In genomic region chr9:15301399-15301798, GRCm38 (mm10) we compare ENCODE assay signal across 8 mouse cellular contexts. TPM values are rescaled to one million over a fixed set of nuclear protein-coding genes. Genes with fewer than 3 reads are reported as not detected.
DNase-seq lines count a peak whose midpoint lies in the region; ATAC-seq and TF ChIP-seq lines count a peak whose summit lies in the region.

No protein-coding gene starts in this region.

- no peaks in the 10 kb centered on the region for H3K9me3 ChIP-seq in ES-E14 (ENCODE audit: control insufficient read depth, insufficient read depth, low read depth, low read length)
- H3K9me3 ChIP-seq in kidney, embryonic 14.5 days (ENCODE audit: control insufficient read depth, low read length) = no peaks in the 10 kb centered on the region
- no peaks in the 10 kb centered on the region for H3K9me3 ChIP-seq in lung, embryonic 15.5 days
- no peaks in the 10 kb centered on the region for H3K9me3 ChIP-seq in midbrain, postnatal 0 days (ENCODE audit: low read length)

- H3K4me1 ChIP-seq in ES-E14 (ENCODE audit: control insufficient read depth in 2 of 2, insufficient read depth in 2 of 2, low read length in 2 of 2, poor library complexity in 1 of 2) = no peaks in the 10 kb centered on the region
- H3K4me1 ChIP-seq in kidney, embryonic 14.5 days (ENCODE audit: control insufficient read depth, insufficient read depth, low read length) = peaks cover 6% of the 10 kb centered on the region; the same call in 1 of the 2 replicates
- peaks cover 7% of the 10 kb centered on the region for H3K4me1 ChIP-seq in lung, embryonic 15.5 days
- peaks cover 7% of the 10 kb centered on the region; the same call in 1 of the 2 replicates for H3K4me1 ChIP-seq in midbrain, postnatal 0 days (ENCODE audit: insufficient read depth, low read length)

- TF ChIP-seq CTCF in midbrain, postnatal 0 days (IDR thresholded peaks at IDR 0.05) = no peak

- no peaks in the 10 kb centered on the region for H3K36me3 ChIP-seq in ES-E14 (ENCODE audit: control insufficient read depth, insufficient read depth, low read length, poor library complexity, severe bottlenecking)
- H3K36me3 ChIP-seq in kidney, embryonic 14.5 days (ENCODE audit: control insufficient read depth, insufficient read depth, low read length) = no peaks in the 10 kb centered on the region; the same call in 1 of the 2 replicates
- H3K36me3 ChIP-seq in lung, embryonic 15.5 days = no peaks in the 10 kb centered on the region
- H3K36me3 ChIP-seq in midbrain, postnatal 0 days (ENCODE audit: insufficient read depth, low read length) = peaks cover 4% of the 10 kb centered on the region; the same call in 1 of the 2 replicates

- no peak for DNase-seq in ES-E14 (ENCODE audit: low read depth, low spot score)
- DNase-seq in adrenal gland, adult 8-10 months = peak; percentile 80
- peak; percentile 22 to 52 for DNase-seq in heart, adult 9 months (ENCODE audit: low spot score in 2 of 2)
- DNase-seq in right cerebral cortex, adult 18-20 months = no peak
- no peak for DNase-seq in midbrain, postnatal 0 days (ENCODE audit: low spot score)

- H3K4me2 ChIP-seq in kidney, embryonic 14.5 days (replicated peaks; ENCODE audit: low read depth, low read length) = peak overlapping the region; percentile 1; the same call in 1 of the 2 replicates
- peak overlapping the region; percentile 38 for H3K4me2 ChIP-seq in lung, embryonic 15.5 days
- no peak overlapping the region for H3K4me2 ChIP-seq in midbrain, postnatal 0 days (ENCODE audit: low read depth, low read length, poor library complexity, severe bottlenecking)

- 0 out of 2 replicates have a peak overlapping the region, but pooled peaks have one; percentile 4 for H3K9ac ChIP-seq in ES-E14 (ENCODE audit: insufficient read depth, low read depth, low read length, poor library complexity, severe bottlenecking)
- H3K9ac ChIP-seq in kidney, embryonic 14.5 days (ENCODE audit: low read depth, low read length) = no peak overlapping the region
- H3K9ac ChIP-seq in lung, embryonic 15.5 days = no peak overlapping the region
- no peak overlapping the region for H3K9ac ChIP-seq in midbrain, postnatal 0 days (replicated peaks; ENCODE audit: low read length, poor library complexity, severe bottlenecking)

- 0 out of 2 replicates have a peak, but pooled peaks have one; percentile 8 for ATAC-seq in kidney, embryonic 14.5 days (ENCODE audit: low FRiP score, low TSS enrichment)
- ATAC-seq in lung, embryonic 15.5 days (ENCODE audit: borderline replicate concordance, extremely low read depth, low FRiP score, low TSS enrichment) = peak; percentile 10
- ATAC-seq in frontal cortex, adult (ENCODE audit: low TSS enrichment) = no peak
- ATAC-seq in midbrain, postnatal 0 days (ENCODE audit: low FRiP score) = no peak

- 11% methylated on average over 6 of the region's 6 CpGs for WGBS in kidney, embryonic 14.5 days
- WGBS in lung, embryonic 15.5 days = 6% methylated on average over 6 of the region's 6 CpGs
- 49% methylated on average over 6 of the region's 6 CpGs for WGBS in midbrain, postnatal 0 days

- H3K4me3 ChIP-seq in ES-E14 (ENCODE audit: insufficient read depth in 1 of 2, low read depth in 1 of 2, low read length in 2 of 2, poor library complexity in 1 of 2, severe bottlenecking in 1 of 2) = no peak overlapping the region
- no peak overlapping the region for H3K4me3 ChIP-seq in kidney, embryonic 14.5 days (ENCODE audit: low read length)
- peak overlapping the region; percentile 17 for H3K4me3 ChIP-seq in lung, embryonic 15.5 days
- H3K4me3 ChIP-seq in midbrain, postnatal 0 days (ENCODE audit: low read depth, low read length) = no peak overlapping the region

- in situ Hi-C loops in ES-E14 (cut with MboI; ENCODE audit: low sequenced_read_pairs in 2 of 2, unreplicated experiment in 2 of 2) = no loop called here

- no peak overlapping the region for H3K27ac ChIP-seq in ES-E14 (ENCODE audit: insufficient read depth, low read depth, low read length, poor library complexity, severe bottlenecking)
- peak overlapping the region; percentile 64 for H3K27ac ChIP-seq in kidney, embryonic 14.5 days (ENCODE audit: low read depth, low read length)
- peak overlapping the region; percentile 89 for H3K27ac ChIP-seq in lung, embryonic 15.5 days
- H3K27ac ChIP-seq in midbrain, postnatal 0 days (ENCODE audit: low read depth, low read length) = no peak overlapping the region

- no peaks in the 10 kb centered on the region for H3K27me3 ChIP-seq in kidney, embryonic 14.5 days (ENCODE audit: control insufficient read depth, insufficient read depth, low read length)
- no peaks in the 10 kb centered on the region for H3K27me3 ChIP-seq in lung, embryonic 15.5 days
- H3K27me3 ChIP-seq in midbrain, postnatal 0 days (ENCODE audit: insufficient read depth, low read length) = no peaks in the 10 kb centered on the region

TF ChIP-seq in ES-E14, 5 proteins besides CTCF, POLR2A, EP300 and RAD21:
- TF ChIP-seq ZC3H11A (IDR thresholded peaks at IDR 0.05; ENCODE audit: borderline replicate concordance, low read depth, low read length) = no peak
- TF ChIP-seq CHD2 (IDR thresholded peaks at IDR 0.05; ENCODE audit: low read depth, low read length) = no peak
- no peak for TF ChIP-seq ZNF384 (IDR thresholded peaks at IDR 0.05; ENCODE audit: low read depth, low read length)
- no peak for TF ChIP-seq MAFK (IDR thresholded peaks at IDR 0.05; ENCODE audit: insufficient read depth, low read depth, low read length)
- no peak for TF ChIP-seq HCFC1 (IDR thresholded peaks at IDR 0.05; ENCODE audit: borderline replicate concordance, insufficient read depth, low read length)

RNA-seq across cellular contexts. Expression of gene Taf1d, which starts 4.6 kb away (rescaled TPM):
- total RNA-seq in ES-E14 (2012; rRNA removed) = 982 and 1,438 TPM in 2 replicates
- 100 to 1,000 TPM in 2 of 4 experiments, 10 to 100 TPM in 2; 71.4 to 110 (median 88.2) TPM for total RNA-seq in adrenal gland, adult 8-10 months (2022)
- 101 and 121 TPM in 2 replicates for polyA plus RNA-seq in kidney, embryonic 14.5 days (2014; fragmentation: Nextera tagmentation; extraction: Ambion mirVana)
- 67.5 and 67.7 TPM in 2 replicates for polyA plus RNA-seq in lung, embryonic 15.5 days (2015; fragmentation: Nextera tagmentation; extraction: Ambion mirVana)
- 46.0 and 50.1 TPM in 2 replicates for total RNA-seq in midbrain, postnatal 0 days (2014; rRNA removed)
- polyA plus RNA-seq in midbrain, postnatal 0 days (2015; fragmentation: Nextera tagmentation; extraction: Ambion mirVana) = 45.5 and 49.1 TPM in 2 replicates

RNA-seq across cellular contexts. Expression of gene 4931406C07Rik, which starts 4.8 kb away (rescaled TPM):
- 6.4 and 6.5 TPM in 2 replicates for total RNA-seq in ES-E14 (2012; rRNA removed)
- total RNA-seq in adrenal gland, adult 8-10 months (2022) = 100 to 1,000 TPM; 101 to 139 (median 122) TPM
- 10.4 and 13.8 TPM in 2 replicates for polyA plus RNA-seq in kidney, embryonic 14.5 days (2014; fragmentation: Nextera tagmentation; extraction: Ambion mirVana)
- polyA plus RNA-seq in lung, embryonic 15.5 days (2015; fragmentation: Nextera tagmentation; extraction: Ambion mirVana) = 9.0 and 10.0 TPM in 2 replicates
- 16.4 and 16.7 TPM in 2 replicates for total RNA-seq in midbrain, postnatal 0 days (2014; rRNA removed)
- 11.6 and 14.8 TPM in 2 replicates for polyA plus RNA-seq in midbrain, postnatal 0 days (2015; fragmentation: Nextera tagmentation; extraction: Ambion mirVana)

RNA-seq across cellular contexts. Expression of gene Med17, which starts 21.7 kb away (rescaled TPM):
- total RNA-seq in ES-E14 (2012; rRNA removed) = 37.2 and 51.5 TPM in 2 replicates
- 10 to 100 TPM; 45.0 to 56.4 (median 49.6) TPM for total RNA-seq in adrenal gland, adult 8-10 months (2022)
- polyA plus RNA-seq in kidney, embryonic 14.5 days (2014; fragmentation: Nextera tagmentation; extraction: Ambion mirVana) = 32.4 and 40.2 TPM in 2 replicates
- 34.4 and 35.7 TPM in 2 replicates for polyA plus RNA-seq in lung, embryonic 15.5 days (2015; fragmentation: Nextera tagmentation; extraction: Ambion mirVana)
- 28.6 and 28.8 TPM in 2 replicates for total RNA-seq in midbrain, postnatal 0 days (2014; rRNA removed)
- 19.4 and 24.6 TPM in 2 replicates for polyA plus RNA-seq in midbrain, postnatal 0 days (2015; fragmentation: Nextera tagmentation; extraction: Ambion mirVana)

RNA-seq across cellular contexts. Expression of gene Cep295, which starts 56.2 kb away (rescaled TPM):
- total RNA-seq in ES-E14 (2012; rRNA removed) = 64.3 and 81.2 TPM in 2 replicates
- total RNA-seq in adrenal gland, adult 8-10 months (2022) = 10 to 100 TPM; 12.2 to 19.4 (median 14.2) TPM
- polyA plus RNA-seq in kidney, embryonic 14.5 days (2014; fragmentation: Nextera tagmentation; extraction: Ambion mirVana) = 21.4 and 26.9 TPM in 2 replicates
- 13.8 and 16.5 TPM in 2 replicates for polyA plus RNA-seq in lung, embryonic 15.5 days (2015; fragmentation: Nextera tagmentation; extraction: Ambion mirVana)
- total RNA-seq in midbrain, postnatal 0 days (2014; rRNA removed) = 17.8 and 30.6 TPM in 2 replicates
- polyA plus RNA-seq in midbrain, postnatal 0 days (2015; fragmentation: Nextera tagmentation; extraction: Ambion mirVana) = 8.9 and 11.2 TPM in 2 replicates

Comparison
In these comparisons a context has a peak if more than half of its experiments do, and no peak if none do; other contexts are left out.
1. DNase-seq: peak in adrenal gland, adult 8-10 months (single experiment) and heart, adult 9 months (2 of 2); none in ES-E14 (single experiment), right cerebral cortex, adult 18-20 months (single experiment) and midbrain, postnatal 0 days (single experiment).
2. H3K27ac ChIP-seq: peak in kidney, embryonic 14.5 days (single experiment) and lung, embryonic 15.5 days (single experiment); none in ES-E14 (single experiment) and midbrain, postnatal 0 days (single experiment).
3. ATAC-seq: peak in kidney, embryonic 14.5 days (single experiment) and lung, embryonic 15.5 days (single experiment); none in frontal cortex, adult (single experiment) and midbrain, postnatal 0 days (single experiment).